Mouse (Mus musculus) liver, embryonic 14.5 days (tissue): Measurements from ENCODE around the gene Ccin. TPM values are rescaled to one million over a fixed set of nuclear protein-coding genes. Genes with fewer than 3 reads are reported as not detected.

ENCODE experiments used
- ATAC-seq: fragments of 200-750 bp; cut with Nextera tagmentation; 2 replicates; pipeline ENCODE4 v1.8.0; 2017; ENCODE audit warnings: moderate number of reproducible peaks, mild to moderate bottlenecking, moderate library complexity; ENCODE audit not compliant: insufficient read depth
- DNase-seq, 3 experiments: peaks; one replicate each; pipeline ENCODE4 v3.0.0-alpha.2; 2012 to 2013; ENCODE audit warnings: low read depth in 3 of 3, low spot score in 3 of 3
- H3K27ac ChIP-seq: fragments of 300-500 bp; sonication (generic); 2 replicates; pipeline ENCODE4 v1.5.1; 2014; ENCODE audit warnings: moderate library complexity, mild to moderate bottlenecking, control low read depth, inconsistent platforms
- H3K27me3 ChIP-seq: fragments of 300-500 bp; sonication (generic); 2 replicates; pipeline ENCODE4 v1.6.1; 2014; ENCODE audit warnings: mild to moderate bottlenecking, low read length, moderate library complexity; ENCODE audit not compliant: control insufficient read depth, insufficient read depth
- H3K36me3 ChIP-seq: fragments of 300-500 bp; sonication (generic); replicated peaks from 2 replicates; pipeline ENCODE4 v1.6.1; 2014; ENCODE audit warnings: low read depth; ENCODE audit not compliant: control insufficient read depth, insufficient read depth
- H3K4me1 ChIP-seq, 2 experiments: fragments of 200-500 bp in 1 of 2; fragments of 300-500 bp in 1 of 2; sonication (generic) in 1 of 2; replicated peaks; 2 replicates each; pipeline ENCODE4 v1.6.1; 2012 to 2014; ENCODE audit warnings: antibody characterized with exemption in 1 of 2, inconsistent platforms in 1 of 2, low read length in 1 of 2; ENCODE audit not compliant: control insufficient read depth in 2 of 2, insufficient read depth in 2 of 2
- H3K4me2 ChIP-seq: fragments of 300-500 bp; sonication (generic); 2 replicates; pipeline ENCODE4 v1.6.1; 2014; ENCODE audit warnings: low read depth, mild to moderate bottlenecking, control low read depth, moderate library complexity
- H3K4me3 ChIP-seq, 2 experiments: fragments of 200-500 bp in 1 of 2; fragments of 300-500 bp in 1 of 2; sonication (generic) in 1 of 2; 2 replicates each; pipeline ENCODE4 v1.5.1; 2012 to 2014; ENCODE audit warnings: low read depth in 2 of 2, low read length in 2 of 2, mild to moderate bottlenecking in 2 of 2, control low read depth in 1 of 2, inconsistent platforms in 1 of 2, moderate library complexity in 1 of 2; ENCODE audit not compliant: insufficient read depth in 1 of 2
- H3K9ac ChIP-seq: fragments of 300-500 bp; sonication (generic); replicated peaks from 2 replicates; pipeline ENCODE4 v1.6.1; 2014; ENCODE audit warnings: mild to moderate bottlenecking, control low read depth, moderate library complexity
- H3K9me3 ChIP-seq: fragments of 300-500 bp; sonication (generic); 2 replicates; pipeline ENCODE4 v1.6.1; 2016; ENCODE audit warnings: low read length, mixed read lengths; ENCODE audit not compliant: control insufficient read depth
- CTCF ChIP-seq: IDR thresholded peaks from 2 replicates; pipeline ENCODE4 v1.5.1; 2016; ENCODE audit warnings: antibody characterized with exemption, low read depth, control low read depth
- EP300 ChIP-seq: IDR thresholded peaks from 2 replicates; pipeline ENCODE4 v1.6.1; 2016; ENCODE audit warnings: antibody characterized with exemption, low read depth
- WGBS: fragments of 180-500 bp; shearing (Covaris S2); extraction: QIAGEN DNeasy Blood & Tissue Kit; methylation state at CpG from one replicate; pipeline ENCODE4 v1.1.7; 2014; ENCODE audit not compliant: insufficient replicate concordance; 5-methylcytosine and 5-hydroxymethylcytosine counted together
- polyA plus RNA-seq, 2 experiments: library from polyadenylated mRNA; depleted of rRNA in 1 of 2; stranded (reverse) in 1 of 2; unstranded in 1 of 2; fragments of >200 nt; fragmentation: Nextera tagmentation in 1 of 2; extraction: Ambion mirVana in 1 of 2; gene quantifications; 2 replicates each; pipeline versions ENCODE4 v1.2.1 to v1.2.3; 2012 to 2014

The Ccin gene
- polyA plus RNA-seq, 2 experiments = 0.02 TPM; not detected in 1

DNA sequence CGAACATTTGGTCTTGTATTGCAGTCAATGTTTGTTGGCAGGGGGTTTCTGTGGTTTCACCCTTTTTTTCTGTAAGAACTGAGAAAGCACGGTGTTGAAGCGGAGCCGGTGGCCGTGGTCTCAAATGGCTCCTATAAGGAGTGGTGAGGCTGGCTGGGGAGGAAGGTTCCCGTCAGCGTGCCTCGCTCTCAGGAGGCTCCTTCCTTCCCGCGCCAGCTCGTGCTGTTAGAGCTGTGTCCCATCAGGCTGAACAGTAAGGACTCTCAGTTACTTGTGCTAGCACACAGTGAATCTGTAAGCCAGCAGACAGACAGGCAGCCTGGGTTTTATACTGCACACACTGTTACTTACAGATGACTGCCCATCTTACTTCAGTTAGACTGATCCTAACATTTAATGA is 39.5 kb downstream of the Ccin start:
- Histone ChIP-seq H3K4me2 (no peak overlapping the region), H3K27me3 (no peaks in the 10 kb centered on the region), H3K4me3 (no peak overlapping the region), H3K9me3 (no peaks in the 10 kb centered on the region), H3K9ac (no peak overlapping the region), H3K36me3 (peaks cover 90% of the 10 kb centered on the region), H3K4me1 (no peaks in the 10 kb centered on the region), H3K27ac (no peak overlapping the region)
- ATAC-seq = no peak
- no peak for TF ChIP-seq CTCF
- no peak for TF ChIP-seq EP300
- no peak for DNase-seq
- WGBS = 85% methylated on average over 11 of the region's 11 CpGs

DNA sequence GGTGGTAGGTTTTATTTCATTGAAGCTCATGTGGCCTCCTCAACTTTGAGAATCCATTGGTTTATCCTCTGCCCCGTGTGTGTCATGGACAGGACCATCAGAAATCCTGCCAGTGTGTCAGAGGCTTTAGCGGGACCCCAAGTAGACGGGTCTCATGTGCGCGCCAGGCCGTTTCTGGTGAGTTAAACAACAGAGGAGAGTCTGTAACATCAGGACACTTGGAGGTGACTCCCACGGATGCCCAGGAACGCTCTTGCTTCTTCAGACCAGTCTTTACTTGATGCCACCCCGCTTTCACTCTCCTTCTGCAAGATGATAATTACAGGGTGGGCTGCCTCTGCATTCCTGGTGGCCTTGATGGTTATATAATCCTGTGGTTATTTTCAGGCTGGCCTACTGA is 40.4 kb downstream of the Ccin start:
- Histone ChIP-seq H3K9ac (no peak overlapping the region), H3K4me3 (no peak overlapping the region), H3K9me3 (no peaks in the 10 kb centered on the region), H3K27ac (no peak overlapping the region), H3K4me1 (no peaks in the 10 kb centered on the region), H3K4me2 (no peak overlapping the region), H3K27me3 (no peaks in the 10 kb centered on the region), H3K36me3 (peaks cover 93% of the 10 kb centered on the region)
- no peak for DNase-seq
- no peak for ATAC-seq
- no peak for TF ChIP-seq CTCF
- no peak for TF ChIP-seq EP300
- 88% methylated on average over 9 of the region's 9 CpGs for WGBS

DNA sequence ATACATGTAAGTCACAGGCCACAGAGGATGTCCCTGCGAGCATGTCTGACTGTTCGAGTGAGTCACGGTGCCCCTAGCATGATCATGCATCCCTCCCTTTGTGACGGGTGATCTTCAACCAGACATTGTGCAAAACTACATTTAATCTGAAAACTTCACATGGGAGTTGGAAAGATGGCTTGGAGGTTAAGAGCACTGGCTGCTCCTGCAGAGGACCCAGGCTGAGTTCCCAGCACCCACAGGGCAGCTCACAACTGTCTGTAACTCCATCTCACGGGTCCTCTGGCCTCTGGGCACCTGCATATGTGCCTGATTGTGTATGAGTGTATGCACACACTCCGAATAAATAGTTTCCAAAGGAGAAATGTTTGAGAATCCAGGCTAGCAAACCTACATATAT is 41.0 kb downstream of the Ccin start:
- H3K27ac ChIP-seq = no peak overlapping the region
- H3K9ac ChIP-seq = no peak overlapping the region
- no peak for DNase-seq
- H3K27me3 ChIP-seq = no peaks in the 10 kb centered on the region
- H3K4me2 ChIP-seq = no peak overlapping the region
- WGBS = 87% methylated on average over 6 of the region's 6 CpGs
- no peak overlapping the region for H3K4me3 ChIP-seq
- H3K9me3 ChIP-seq = no peaks in the 10 kb centered on the region
- no peak for ATAC-seq
- no peaks in the 10 kb centered on the region for H3K4me1 ChIP-seq
- H3K36me3 ChIP-seq = peaks cover 92% of the 10 kb centered on the region
- TF ChIP-seq CTCF (no peak), EP300 (no peak)

DNA sequence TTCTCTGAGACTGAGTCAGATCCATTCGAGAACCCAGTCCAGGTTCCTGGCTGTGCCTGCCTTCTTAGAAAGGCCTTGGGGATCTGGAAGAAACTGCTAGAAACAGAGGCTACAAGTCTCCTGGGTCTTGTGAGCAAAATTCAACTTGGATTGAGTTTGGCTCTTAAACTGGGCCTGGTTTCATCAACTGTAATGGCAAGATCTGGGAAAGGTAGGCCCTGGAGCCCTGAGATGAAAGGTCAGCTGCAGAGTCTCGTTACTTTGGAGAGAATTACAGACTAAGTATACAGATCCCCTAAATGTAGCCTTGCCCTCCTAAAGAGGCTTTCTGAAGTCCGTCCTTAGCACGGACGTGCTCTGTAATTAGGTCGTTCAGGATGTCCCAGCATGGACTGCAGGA is 42.3 kb downstream of the Ccin start:
- H3K4me2 ChIP-seq = no peak overlapping the region
- TF ChIP-seq EP300 (no peak), CTCF (no peak)
- no peaks in the 10 kb centered on the region for H3K9me3 ChIP-seq
- ATAC-seq (no peak), DNase-seq (no peak)
- no peak overlapping the region for H3K27ac ChIP-seq
- H3K4me3 ChIP-seq = no peak overlapping the region
- H3K4me1 ChIP-seq = no peaks in the 10 kb centered on the region
- WGBS = 89% methylated on average over 6 of the region's 6 CpGs
- peaks cover 87% of the 10 kb centered on the region for H3K36me3 ChIP-seq
- H3K9ac ChIP-seq = no peak overlapping the region
- H3K27me3 ChIP-seq = no peaks in the 10 kb centered on the region

DNA sequence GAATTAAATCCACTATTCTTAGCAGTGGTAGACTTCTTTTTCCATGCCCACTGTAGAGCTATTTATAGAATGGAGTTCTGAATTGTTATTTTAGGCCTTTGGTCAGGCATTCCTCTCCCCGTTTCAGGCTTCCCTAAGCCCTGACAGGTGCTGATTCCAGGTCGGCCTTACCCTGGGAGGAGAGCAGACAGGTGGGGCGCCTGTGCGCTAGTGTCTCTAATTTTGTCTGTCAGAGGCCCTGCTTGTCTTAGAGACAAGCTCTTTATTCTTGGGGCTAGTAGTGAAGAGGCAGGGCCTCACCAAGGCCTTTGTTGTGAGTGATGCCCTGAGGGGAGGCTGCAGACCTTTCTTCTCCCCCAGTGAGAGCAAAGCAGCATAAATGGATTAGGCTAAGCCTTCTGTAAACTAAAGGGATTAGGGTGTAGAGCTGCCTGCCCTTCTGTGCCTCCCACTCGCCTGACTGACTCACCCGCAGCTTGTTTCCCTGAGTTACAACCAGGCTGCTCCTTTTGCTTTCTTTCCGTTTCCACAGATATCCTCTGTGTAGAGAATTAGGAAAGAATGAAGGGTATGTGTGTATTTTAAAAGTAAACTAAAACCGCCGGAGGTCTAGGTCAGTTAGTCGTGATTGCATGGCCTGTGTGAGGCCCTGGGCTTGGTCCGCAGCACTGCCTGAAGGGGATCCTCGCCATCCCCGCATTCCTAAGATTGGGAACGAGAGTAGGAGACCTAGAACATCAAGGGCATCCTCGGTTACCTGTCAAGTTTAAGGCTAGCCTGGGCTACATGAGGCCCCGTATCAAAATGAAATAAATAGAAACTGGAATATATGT is 45.2 kb downstream of the Ccin start:
- H3K4me3 ChIP-seq = no peak overlapping the region
- H3K27me3 ChIP-seq = no peaks in the 10 kb centered on the region
- H3K9ac ChIP-seq = no peak overlapping the region
- no peak for ATAC-seq
- H3K36me3 ChIP-seq = peaks cover 86% of the 10 kb centered on the region
- WGBS = 82% methylated on average over 16 of the region's 16 CpGs
- H3K4me1 ChIP-seq = no peaks in the 10 kb centered on the region
- DNase-seq = no peak
- no peaks in the 10 kb centered on the region for H3K9me3 ChIP-seq
- no peak overlapping the region for H3K27ac ChIP-seq
- TF ChIP-seq EP300 = no peak
- TF ChIP-seq CTCF = no peak
- H3K4me2 ChIP-seq = no peak overlapping the region
